Mouse (Mus musculus): ENCODE measurements at regions not wholly inside any gene's neighbourhood (a gene's known extent, or its start where the extent isn't known, plus 50 kb on each side); places are given as distances from the start of the nearest gene placed in this dataset.
A peak's percentile ranks its signal among the peaks of the same experiment; 100 is the strongest.

- no peak for DNase-seq
Observed at GRCm38 (mm10) chr7:137751151-137751859, 313.9 kb downstream of the Glrx3 start.

DNA sequence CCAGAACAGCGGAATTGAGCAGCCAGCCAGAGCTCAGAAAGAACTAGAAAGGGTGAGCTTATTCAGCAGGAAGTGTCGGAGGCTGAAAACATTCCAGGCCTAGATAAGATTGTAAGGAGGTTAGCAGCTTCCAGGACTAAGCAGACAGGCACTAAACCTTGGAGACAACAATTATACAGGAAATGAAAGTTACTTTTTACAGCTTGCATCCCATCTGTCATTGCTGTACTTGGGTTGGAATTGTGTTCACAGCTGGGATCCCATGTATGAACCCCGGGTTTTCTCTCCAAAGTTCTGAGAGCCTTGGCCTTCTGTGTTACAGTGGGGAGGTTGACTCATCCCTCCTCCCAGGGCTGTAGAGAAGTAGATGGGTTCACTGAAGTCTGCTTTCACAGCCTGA lies 328.5 kb downstream of the Glrx3 start:
- no peak for DNase-seq

GRCm38 (mm10) chr7:137766721-137767120 lies 329.3 kb downstream of the Glrx3 start:
- DNase-seq: no peak

DNA sequence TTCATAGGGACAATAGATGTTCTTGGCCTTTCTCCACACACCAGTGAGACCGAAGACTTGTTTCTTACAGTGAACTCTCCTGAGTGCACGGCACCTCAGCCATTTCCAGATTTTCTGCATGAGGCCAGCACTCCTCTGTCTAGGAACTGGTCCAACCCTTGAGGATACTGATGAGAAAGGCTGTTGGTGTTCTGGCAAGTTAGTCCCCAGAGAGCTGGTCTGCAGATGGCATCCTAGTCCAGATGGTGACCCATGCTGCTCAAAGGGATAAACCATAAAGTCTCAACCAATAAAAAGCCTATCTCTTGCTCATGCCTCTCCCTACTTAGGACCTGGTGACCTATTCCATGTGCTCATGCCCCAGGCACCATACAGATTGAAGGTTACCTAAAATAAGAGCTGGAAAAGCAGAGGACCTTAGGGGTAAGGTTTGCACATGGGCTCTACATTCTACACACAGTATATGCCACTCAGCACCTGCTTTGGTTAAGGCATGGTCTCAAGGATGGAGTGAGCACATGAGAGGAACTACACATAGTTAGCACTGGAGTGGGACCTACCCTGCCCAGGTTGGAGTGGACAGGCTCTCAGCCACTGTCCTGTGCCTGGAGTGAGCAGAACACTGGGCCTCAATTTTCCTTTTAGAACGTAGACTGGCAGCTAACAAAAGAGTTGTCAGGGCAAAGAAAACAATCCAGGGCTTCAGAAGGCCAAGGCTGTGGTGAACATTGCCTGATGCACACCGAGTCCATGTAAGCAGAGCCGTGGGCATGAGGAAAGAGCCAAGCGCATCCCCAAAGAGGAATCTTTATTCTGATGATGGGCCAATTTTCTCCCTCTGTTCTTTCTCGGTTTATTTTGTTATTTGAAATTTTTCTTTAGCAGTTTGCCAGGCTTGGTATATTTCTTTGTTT lies 335.9 kb downstream of the Glrx3 start:
- no peak for DNase-seq

DNA sequence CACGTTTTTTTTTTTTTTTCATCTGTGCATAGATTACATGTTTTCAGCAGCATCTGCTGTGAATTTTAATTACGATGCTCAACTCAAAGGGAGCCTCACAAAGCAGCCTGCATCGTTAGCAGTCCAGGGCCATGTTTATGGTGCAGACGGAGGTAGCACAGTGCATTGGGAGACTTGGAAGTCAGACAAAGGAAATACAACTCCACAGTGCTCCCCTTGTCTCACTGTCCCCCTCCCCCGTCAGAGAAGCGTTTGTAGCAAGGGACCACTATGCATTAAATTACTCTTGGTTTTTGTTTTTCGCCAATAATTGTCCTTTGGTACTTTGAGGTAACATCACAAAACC lies 336.5 kb downstream of the Glrx3 start:
- peak; percentile 8 for DNase-seq

- DNase-seq: peak; percentile 32
Observed at GRCm38 (mm10) chr7:137783954-137784353, 346.5 kb downstream of the Glrx3 start.

DNA sequence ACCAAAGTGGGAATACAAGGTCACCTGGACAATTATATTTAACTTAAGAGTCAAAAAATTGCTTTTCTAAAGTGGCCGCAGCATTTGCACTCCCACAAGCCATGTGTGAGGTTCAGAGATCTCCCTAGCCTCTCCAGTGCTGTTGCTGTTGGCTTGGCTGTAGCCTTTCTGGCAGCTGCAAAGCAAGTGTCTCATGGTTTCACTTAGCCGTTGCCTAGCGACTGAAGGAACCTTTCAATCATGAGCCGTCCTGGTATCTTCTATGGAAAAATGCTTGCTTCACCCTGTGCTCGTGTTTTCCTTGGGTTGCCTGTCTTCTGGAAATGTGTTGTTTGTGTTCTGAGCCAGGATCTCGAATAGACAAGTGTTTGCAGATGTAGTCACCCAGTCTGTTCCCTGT lies 367.9 kb downstream of the Glrx3 start:
- DNase-seq: peak; percentile 17

DNA sequence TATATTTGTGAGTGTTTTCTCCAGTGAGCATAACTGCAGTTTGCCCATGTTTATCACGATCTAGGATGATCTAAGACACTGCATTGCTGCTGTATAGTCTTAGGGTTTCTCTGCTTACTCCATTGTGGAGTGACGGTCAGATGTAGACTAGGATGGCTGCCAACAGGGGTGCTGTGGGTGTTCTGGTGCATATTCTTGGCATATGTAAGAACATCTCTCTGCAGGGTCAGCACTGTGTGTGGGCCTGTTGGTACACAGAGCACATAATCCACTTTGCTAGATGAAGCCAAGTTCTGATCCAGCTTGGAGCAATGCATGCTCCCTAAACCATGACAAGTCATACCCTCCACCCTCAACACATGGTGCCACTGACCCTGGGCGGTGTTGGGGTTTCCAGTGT lies 375.4 kb downstream of the Glrx3 start:
- no peak for DNase-seq

DNA sequence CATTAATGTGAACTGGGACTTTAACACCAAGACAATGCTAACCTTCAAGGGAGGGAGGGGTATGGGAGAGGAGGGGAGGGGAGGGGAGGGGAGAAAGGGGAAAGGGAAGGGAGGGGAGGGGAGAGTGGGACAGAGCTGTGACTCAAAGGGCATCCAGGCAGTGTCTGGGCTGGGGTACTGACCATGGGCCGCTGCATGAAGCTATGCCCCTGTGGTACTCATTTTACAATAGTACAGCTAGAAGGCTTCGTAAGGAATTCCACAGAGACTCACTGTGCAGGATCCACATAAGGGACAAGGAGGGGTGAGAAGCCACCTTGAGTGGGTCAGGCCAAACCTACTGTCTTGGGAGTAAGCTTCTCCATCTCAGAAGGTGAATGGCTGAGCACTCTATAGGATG lies 403.1 kb downstream of the Glrx3 start:
- DNase-seq: no peak

DNA sequence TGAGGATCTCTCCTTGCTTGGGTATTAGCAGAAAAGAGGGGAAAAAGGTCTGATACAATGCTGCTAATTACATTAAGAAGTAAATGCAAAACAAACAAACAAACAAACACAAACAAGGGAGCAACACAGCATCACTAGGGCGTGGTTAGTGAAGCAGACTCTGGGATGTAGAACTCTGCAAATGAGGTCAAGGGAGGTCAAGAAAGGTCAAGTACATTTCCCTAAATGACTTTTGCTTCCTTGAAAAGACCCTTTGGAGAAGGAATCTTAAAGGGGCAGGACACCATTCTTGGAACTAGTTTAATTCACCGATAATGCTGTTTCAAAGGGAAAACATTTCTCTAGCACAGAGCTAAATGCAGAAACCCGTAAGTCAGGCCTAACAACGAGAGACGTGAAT lies 403.6 kb downstream of the Glrx3 start:
- DNase-seq: no peak

- no peak for DNase-seq
Observed at GRCm38 (mm10) chr7:137841456-137842100, 404.2 kb downstream of the Glrx3 start.

DNA sequence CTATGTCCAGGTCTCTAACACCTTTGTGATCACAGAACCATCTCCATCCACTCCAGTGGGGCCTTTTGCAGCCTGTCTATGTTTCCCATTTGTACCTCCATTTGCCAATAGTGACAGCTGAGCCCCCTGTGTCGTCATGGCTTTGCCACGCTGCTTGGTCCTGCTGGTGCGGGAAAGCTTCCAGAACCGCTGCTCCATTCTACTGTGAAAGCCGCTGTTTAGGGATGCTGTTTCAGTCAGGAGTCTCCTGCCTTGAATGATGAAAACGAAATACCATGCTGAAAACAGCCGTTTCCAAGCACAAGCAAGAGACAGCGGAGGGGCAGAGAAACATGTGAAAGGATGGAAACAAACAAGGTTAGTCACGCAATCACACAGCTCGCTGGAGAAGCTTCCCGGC lies 410.4 kb downstream of the Glrx3 start:
- peak; percentile 22 for DNase-seq

- DNase-seq: no peak
Observed at GRCm38 (mm10) chr7:137851061-137851460, 413.6 kb downstream of the Glrx3 start.

- DNase-seq: no peak
Observed at GRCm38 (mm10) chr7:137859681-137860080, 422.3 kb downstream of the Glrx3 start.

- DNase-seq: no peak
Observed at GRCm38 (mm10) chr7:137860520-137860919, 423.1 kb downstream of the Glrx3 start.

GRCm38 (mm10) chr7:137864912-137865311 lies 427.5 kb downstream of the Glrx3 start:
- DNase-seq: no peak

GRCm38 (mm10) chr7:137865457-137865856 lies 428.0 kb downstream of the Glrx3 start:
- no peak for DNase-seq

DNA sequence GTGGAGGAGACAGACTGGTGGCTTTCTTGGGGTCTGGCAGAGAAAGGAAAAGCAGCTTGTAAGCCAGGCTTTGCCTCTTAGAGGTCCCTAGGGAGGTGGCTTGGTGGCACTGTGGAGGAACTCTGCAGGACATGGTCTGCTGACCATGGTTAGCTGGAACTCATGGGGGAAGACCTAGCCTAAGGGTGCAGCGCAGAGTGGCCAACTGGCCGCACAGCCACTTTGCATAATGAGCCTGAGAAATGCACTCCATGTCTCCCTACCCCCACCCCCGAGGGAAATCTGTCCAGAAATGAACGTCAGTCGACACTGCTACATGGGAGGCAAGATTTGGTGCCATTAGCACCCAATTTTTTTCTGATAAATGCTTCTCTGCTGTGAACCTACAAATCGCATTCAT lies 429.5 kb downstream of the Glrx3 start:
- DNase-seq: no peak

DNA sequence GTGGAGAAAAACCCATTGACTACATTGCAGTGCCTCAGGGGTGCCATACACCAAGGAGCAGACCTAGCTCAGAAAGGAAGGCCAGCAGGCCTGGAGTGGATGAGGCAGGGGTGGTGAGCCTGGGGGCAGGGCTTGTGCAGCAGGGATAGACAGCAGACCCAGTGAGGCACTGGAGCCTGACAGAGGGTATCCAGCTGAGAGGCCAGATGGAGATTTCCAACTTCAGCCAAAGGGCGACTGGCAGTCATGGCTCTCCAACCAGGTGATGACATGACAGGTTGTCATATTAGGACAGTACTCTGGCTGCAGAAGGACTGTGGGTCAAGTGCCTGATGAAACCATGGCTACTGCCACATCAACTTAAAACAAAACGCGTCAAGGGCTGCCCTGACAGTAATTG lies 431.1 kb downstream of the Glrx3 start:
- DNase-seq: no peak

DNA sequence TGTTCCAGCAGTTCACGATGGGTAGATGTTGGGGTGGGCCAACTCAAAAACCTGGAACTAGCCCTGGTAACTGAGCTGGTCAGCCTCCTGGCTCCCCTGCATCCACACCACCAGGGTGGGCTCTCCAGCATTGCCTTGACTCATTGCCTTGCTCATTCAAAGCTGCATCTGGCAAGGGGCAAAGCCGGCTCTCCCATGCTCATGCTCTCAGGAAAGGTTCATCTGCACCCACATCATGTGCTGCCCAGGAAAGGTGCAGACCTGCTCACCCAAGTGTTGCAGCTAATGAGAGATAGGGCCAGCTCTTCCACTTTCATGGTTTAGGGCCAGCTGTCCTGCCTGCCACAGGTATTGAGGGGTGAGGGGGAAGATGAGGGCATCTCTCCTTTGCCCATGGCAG lies 437.9 kb downstream of the Glrx3 start:
- DNase-seq: no peak

DNA sequence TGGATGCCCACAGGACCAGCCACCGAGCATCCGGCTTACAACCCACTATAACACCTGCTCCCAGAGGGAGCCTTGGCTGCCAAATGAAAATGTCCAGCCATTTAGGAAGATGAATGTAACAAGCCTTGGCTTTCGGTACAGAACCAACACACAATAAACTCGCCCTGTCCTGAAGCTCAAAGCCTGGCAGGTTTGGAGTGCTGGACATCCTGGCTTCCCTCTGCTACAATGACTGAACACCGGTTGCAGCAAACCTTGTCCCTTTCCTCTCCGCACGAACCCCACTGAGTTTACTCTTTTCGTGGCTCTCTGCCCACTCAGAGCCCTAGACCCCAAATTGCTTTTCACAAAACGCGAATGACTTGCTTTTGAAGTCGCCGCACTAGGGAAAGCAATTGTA lies 441.9 kb downstream of the Glrx3 start:
- no peak for DNase-seq

DNA sequence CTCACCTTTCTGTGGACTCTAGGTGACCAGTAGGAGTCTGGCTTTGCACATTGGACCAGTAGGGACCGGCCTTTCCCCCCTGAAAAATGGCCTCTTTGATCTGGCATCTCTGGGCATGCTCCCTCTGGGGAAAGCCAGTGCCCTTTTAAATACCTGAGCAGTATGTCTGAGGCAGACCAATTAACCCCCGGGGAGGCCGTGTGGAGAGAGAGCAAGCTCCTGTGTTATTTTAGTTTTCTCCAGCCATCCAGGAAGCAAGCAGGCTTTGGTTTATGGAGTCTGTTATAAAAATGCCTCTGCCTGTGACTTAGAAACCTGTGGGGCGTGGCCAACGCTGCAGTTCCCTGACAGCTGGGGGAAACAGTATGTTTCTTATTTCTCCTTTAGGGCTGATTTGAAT lies 445.5 kb downstream of the Glrx3 start:
- DNase-seq: no peak

DNA sequence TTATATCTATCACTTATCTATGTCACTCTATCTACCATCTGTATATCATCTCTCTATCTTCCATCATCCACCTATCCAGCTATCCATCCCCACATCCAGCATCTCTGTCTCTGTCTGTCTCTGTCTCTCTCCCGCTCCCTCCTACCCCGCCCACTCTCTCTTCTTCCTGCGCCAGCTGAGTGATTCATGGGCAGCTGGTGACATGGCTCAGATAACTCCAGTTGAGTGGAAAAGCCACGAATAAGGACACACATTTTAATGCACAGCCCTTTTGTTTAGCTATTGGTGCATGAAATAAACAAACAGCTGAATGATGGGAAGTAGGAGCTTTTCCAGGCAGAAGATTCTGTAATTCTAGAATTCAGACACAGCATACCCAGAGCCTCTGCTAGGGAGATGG lies 446.3 kb downstream of the Glrx3 start:
- no peak for DNase-seq

GRCm38 (mm10) chr7:137885146-137885545 lies 447.7 kb downstream of the Glrx3 start:
- no peak for DNase-seq

Measured in right cerebral cortex, postnatal 4 days (tissue).